Mouse (Mus musculus): ENCODE measurements around the gene Kdm4d. TPM values are rescaled to one million over a fixed set of nuclear protein-coding genes. Genes with fewer than 3 reads are reported as not detected.
A peak's percentile ranks its signal among the peaks of the same experiment; 100 is the strongest.

The Kdm4d gene
- polyA plus RNA-seq (2014; fragmentation: Nextera tagmentation; extraction: Ambion mirVana): 0.73 and 0.74 TPM in 2 replicates

- Histone ChIP-seq H3K9me3 (ENCODE audit: control insufficient read depth, low read length) (no peaks in the 10 kb centered on the region), H3K4me2 (replicated peaks) (peak within 1 kb of the TSS; percentile 86), H3K27me3 (ENCODE audit: control insufficient read depth, insufficient read depth, low read length) (no peaks in the 10 kb centered on the region), H3K4me1 (replicated peaks; ENCODE audit: control insufficient read depth, insufficient read depth, low read length) (peaks cover 5% of the 10 kb centered on the region), H3K36me3 (replicated peaks; ENCODE audit: control insufficient read depth, insufficient read depth) (peaks cover 29% of the 10 kb centered on the region), H3K9ac (peak within 1 kb of the TSS; percentile 93), H3K4me3 (replicated peaks; ENCODE audit: low read length) (peak within 1 kb of the TSS; percentile 93), H3K27ac (peak within 1 kb of the TSS; percentile 85)
- ATAC-seq (ENCODE audit: low FRiP score): peak; percentile 98
- under 1% methylated on average over 59 of the region's 59 CpGs for WGBS
- DNase-seq (ENCODE audit: low spot score): peak; percentile 97
These were observed at the start of gene Kdm4d, which contains the start of gene Cwc15 for GRCm38 (mm10) chr9:14500023-14500915. Gene Kdm4d (minus strand): TSS chr9:14500482. Gene Cwc15 (plus strand): TSS chr9:14500617.

- Histone ChIP-seq H3K27ac (no peak overlapping the region), H3K4me2 (replicated peaks) (no peak overlapping the region), H3K9ac (no peak overlapping the region), H3K9me3 (ENCODE audit: control insufficient read depth, low read length) (no peaks in the 10 kb centered on the region), H3K27me3 (ENCODE audit: control insufficient read depth, insufficient read depth, low read length) (no peaks in the 10 kb centered on the region), H3K36me3 (replicated peaks; ENCODE audit: control insufficient read depth, insufficient read depth) (peaks cover 81% of the 10 kb centered on the region), H3K4me3 (replicated peaks; ENCODE audit: low read length) (no peak overlapping the region), H3K4me1 (replicated peaks; ENCODE audit: control insufficient read depth, insufficient read depth, low read length) (no peaks in the 10 kb centered on the region)
- 81% methylated on average over 11 of the region's 11 CpGs for WGBS
- no peak for ATAC-seq (ENCODE audit: low FRiP score)
- DNase-seq (ENCODE audit: low spot score): no peak
These were observed 48.1 kb upstream of the Kdm4d start for GRCm38 (mm10) chr9:14548366-14548761.

- Histone ChIP-seq H3K4me3 (replicated peaks; ENCODE audit: low read length) (no peak overlapping the region), H3K27me3 (ENCODE audit: control insufficient read depth, insufficient read depth, low read length) (no peaks in the 10 kb centered on the region), H3K36me3 (replicated peaks; ENCODE audit: control insufficient read depth, insufficient read depth) (peaks cover 86% of the 10 kb centered on the region), H3K4me1 (replicated peaks; ENCODE audit: control insufficient read depth, insufficient read depth, low read length) (no peaks in the 10 kb centered on the region), H3K9ac (no peak overlapping the region), H3K4me2 (replicated peaks) (no peak overlapping the region), H3K27ac (no peak overlapping the region), H3K9me3 (ENCODE audit: control insufficient read depth, low read length) (no peaks in the 10 kb centered on the region)
- 81% methylated on average over 12 of the region's 12 CpGs for WGBS
- DNase-seq (ENCODE audit: low spot score) (no peak), ATAC-seq (ENCODE audit: low FRiP score) (no peak)
These were observed 47.5 kb upstream of the Kdm4d start for GRCm38 (mm10) chr9:14547584-14548365.

DNA sequence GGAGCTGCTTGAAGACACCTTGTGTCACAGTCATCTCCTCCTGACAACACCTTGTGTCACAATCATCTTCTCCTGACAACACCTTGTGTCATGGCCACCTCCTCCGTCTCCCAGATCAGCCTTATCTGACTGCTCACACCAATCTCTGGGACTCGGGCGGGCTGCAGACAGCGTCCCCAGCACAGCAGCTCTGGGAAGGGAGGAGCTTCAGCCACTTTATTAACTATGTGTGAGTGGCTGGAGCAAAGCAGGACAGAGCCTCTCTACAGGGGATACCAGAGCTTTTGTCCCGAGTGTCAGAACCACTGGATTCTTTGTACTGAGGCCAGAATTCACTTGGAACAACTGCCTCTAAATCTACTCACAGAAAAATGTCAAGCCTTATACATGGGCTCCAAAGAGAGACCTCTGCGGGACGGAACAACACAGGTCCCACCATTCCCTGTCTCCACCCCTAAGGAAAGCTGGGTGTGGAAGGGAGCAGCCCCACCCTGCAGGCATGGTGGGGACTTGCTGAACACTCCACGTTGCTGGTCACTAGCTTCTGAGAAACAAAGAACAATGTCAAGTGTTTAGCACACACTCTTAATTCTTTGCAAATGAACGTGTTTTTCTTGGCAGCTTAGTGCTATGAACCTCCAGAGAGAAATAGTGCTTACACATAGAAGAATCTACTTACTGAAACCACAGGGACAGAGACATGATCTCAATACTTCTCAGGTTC, 43.9 kb upstream of the Kdm4d start:
- H3K4me2 ChIP-seq (replicated peaks): no peak overlapping the region
- DNase-seq (ENCODE audit: low spot score): no peak
- no peaks in the 10 kb centered on the region for H3K9me3 ChIP-seq (ENCODE audit: control insufficient read depth, low read length)
- H3K27me3 ChIP-seq (ENCODE audit: control insufficient read depth, insufficient read depth, low read length): no peaks in the 10 kb centered on the region
- WGBS: 58% methylated on average over 9 of the region's 9 CpGs
- H3K4me1 ChIP-seq (replicated peaks; ENCODE audit: control insufficient read depth, insufficient read depth, low read length): no peaks in the 10 kb centered on the region
- no peak overlapping the region for H3K4me3 ChIP-seq (replicated peaks; ENCODE audit: low read length)
- no peak overlapping the region for H3K27ac ChIP-seq
- peaks cover 66% of the 10 kb centered on the region for H3K36me3 ChIP-seq (replicated peaks; ENCODE audit: control insufficient read depth, insufficient read depth)
- no peak for ATAC-seq (ENCODE audit: low FRiP score)
- no peak overlapping the region for H3K9ac ChIP-seq

DNA sequence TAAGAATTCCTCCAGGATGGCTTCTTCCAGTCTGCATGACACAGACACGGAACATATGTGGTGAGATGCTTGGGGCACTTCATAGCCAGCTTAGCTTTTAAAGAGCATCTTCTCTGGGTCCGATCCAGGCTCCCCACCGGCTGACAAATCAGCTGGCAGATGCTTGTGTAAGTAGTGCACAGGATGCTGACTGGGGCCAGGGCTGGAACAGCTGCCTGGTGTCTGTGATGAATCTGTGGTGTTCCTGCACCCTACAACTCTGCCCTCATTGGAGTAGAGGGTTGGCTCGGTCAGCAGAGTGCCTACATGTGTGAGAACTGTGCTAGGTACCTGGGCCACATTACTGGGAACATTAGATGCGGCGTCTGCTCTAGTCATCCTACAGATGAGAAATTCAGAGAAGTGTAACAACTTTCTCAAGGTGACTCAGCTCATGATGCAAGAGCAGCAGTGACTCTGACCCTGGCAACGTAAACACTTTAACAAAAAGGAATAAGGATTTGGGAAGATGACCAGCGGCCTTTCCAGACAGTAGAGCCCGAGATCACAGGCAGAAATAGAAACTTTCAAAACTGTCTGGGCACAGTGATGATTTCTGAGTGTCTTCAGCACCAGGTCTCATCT, 34.7 kb upstream of the Kdm4d start:
- DNase-seq (ENCODE audit: low spot score) (no peak), ATAC-seq (ENCODE audit: low FRiP score) (peak; percentile 64; the same call in 1 of the 2 replicates)
- Histone ChIP-seq H3K4me3 (replicated peaks; ENCODE audit: low read length) (no peak overlapping the region), H3K9me3 (ENCODE audit: control insufficient read depth, low read length) (no peaks in the 10 kb centered on the region), H3K27me3 (ENCODE audit: control insufficient read depth, insufficient read depth, low read length) (no peaks in the 10 kb centered on the region), H3K27ac (no peak overlapping the region), H3K9ac (no peak overlapping the region), H3K4me1 (replicated peaks; ENCODE audit: control insufficient read depth, insufficient read depth, low read length) (no peaks in the 10 kb centered on the region), H3K36me3 (replicated peaks; ENCODE audit: control insufficient read depth, insufficient read depth) (peaks cover 6% of the 10 kb centered on the region; the same call in 1 of the 2 replicates), H3K4me2 (replicated peaks) (no peak overlapping the region)
- WGBS: 89% methylated on average over 9 of the region's 9 CpGs

GRCm38 (mm10) chr9:14533659-14534058, 33.4 kb upstream of the Kdm4d start:
- no peak for ATAC-seq (ENCODE audit: low FRiP score)
- no peaks in the 10 kb centered on the region for H3K36me3 ChIP-seq (replicated peaks; ENCODE audit: control insufficient read depth, insufficient read depth)
- DNase-seq (ENCODE audit: low spot score): no peak

DNA sequence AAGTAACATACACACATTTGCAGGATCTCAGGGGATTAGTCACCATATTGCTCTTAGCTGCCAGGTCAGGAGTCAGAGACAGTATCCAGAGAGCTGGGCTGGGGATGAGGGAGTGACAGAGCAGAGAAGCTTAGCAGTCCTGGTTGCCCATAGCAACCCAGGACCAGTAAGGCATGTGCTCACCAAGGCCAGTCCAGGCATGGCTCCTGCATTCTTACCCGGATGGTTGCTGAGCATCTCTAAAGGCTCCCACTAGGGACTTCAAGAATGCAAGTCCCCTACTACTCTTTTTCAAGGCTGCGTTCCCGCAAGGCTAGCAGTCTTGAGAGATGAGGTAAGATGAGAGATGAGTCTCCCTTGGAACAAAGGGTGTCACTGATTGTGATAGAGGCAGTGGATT, 32.0 kb upstream of the Kdm4d start:
- Histone ChIP-seq H3K4me1 (replicated peaks; ENCODE audit: control insufficient read depth, insufficient read depth, low read length) (no peaks in the 10 kb centered on the region), H3K36me3 (replicated peaks; ENCODE audit: control insufficient read depth, insufficient read depth) (no peaks in the 10 kb centered on the region), H3K9ac (no peak overlapping the region), H3K4me2 (replicated peaks) (no peak overlapping the region), H3K4me3 (replicated peaks; ENCODE audit: low read length) (no peak overlapping the region), H3K27me3 (ENCODE audit: control insufficient read depth, insufficient read depth, low read length) (no peaks in the 10 kb centered on the region), H3K9me3 (ENCODE audit: control insufficient read depth, low read length) (no peaks in the 10 kb centered on the region), H3K27ac (no peak overlapping the region)
- 21% methylated on average over 3 of the region's 3 CpGs for WGBS
- DNase-seq (ENCODE audit: low spot score) (no peak), ATAC-seq (ENCODE audit: low FRiP score) (peak; percentile 83)

More at GRCm38 (mm10) chr9:14533659-14534058, 33.4 kb upstream of the Kdm4d start:
- H3K4me1 ChIP-seq (replicated peaks; ENCODE audit: control insufficient read depth, insufficient read depth, low read length): no peaks in the 10 kb centered on the region
- no peaks in the 10 kb centered on the region for H3K9me3 ChIP-seq (ENCODE audit: control insufficient read depth, low read length)
- no peak overlapping the region for H3K27ac ChIP-seq
- H3K4me2 ChIP-seq (replicated peaks): no peak overlapping the region
- no peaks in the 10 kb centered on the region for H3K27me3 ChIP-seq (ENCODE audit: control insufficient read depth, insufficient read depth, low read length)
- no peak overlapping the region for H3K4me3 ChIP-seq (replicated peaks; ENCODE audit: low read length)
- no peak overlapping the region for H3K9ac ChIP-seq
- 94% methylated on average over 2 of the region's 2 CpGs for whole genome bisulfite sequencing

DNA sequence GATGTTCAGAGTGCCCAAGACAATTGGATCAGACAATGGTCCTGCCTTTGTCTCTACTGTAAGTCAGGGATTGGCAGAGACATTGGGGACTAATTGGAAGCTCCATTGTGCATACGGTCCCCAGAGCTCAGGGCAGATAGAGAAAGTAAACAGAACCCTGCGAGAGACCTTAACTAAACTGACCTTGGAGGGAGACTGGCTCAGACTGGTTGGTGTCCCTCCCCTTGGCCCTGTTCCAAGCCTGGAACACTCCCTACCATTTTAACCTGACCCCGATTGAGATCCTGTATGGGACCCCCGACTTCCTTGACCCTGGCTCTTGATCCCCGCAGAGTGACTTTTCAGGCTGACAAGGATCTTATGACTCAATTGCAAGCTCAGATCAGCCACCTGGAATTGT, 29.7 kb upstream of the Kdm4d start:
- Histone ChIP-seq H3K9ac (no peak overlapping the region), H3K4me1 (replicated peaks; ENCODE audit: control insufficient read depth, insufficient read depth, low read length) (no peaks in the 10 kb centered on the region), H3K27me3 (ENCODE audit: control insufficient read depth, insufficient read depth, low read length) (no peaks in the 10 kb centered on the region), H3K4me2 (replicated peaks) (no peak overlapping the region), H3K9me3 (ENCODE audit: control insufficient read depth, low read length) (no peaks in the 10 kb centered on the region), H3K27ac (no peak overlapping the region), H3K4me3 (replicated peaks; ENCODE audit: low read length) (no peak overlapping the region), H3K36me3 (replicated peaks; ENCODE audit: control insufficient read depth, insufficient read depth) (no peaks in the 10 kb centered on the region)
- ATAC-seq (ENCODE audit: low FRiP score) (no peak), DNase-seq (ENCODE audit: low spot score) (no peak)
- 78% methylated on average over 5 of the region's 5 CpGs for WGBS

All from hindbrain, embryonic 14.5 days (tissue).